8 mouse cellular contexts compared by ENCODE assay signal in the genomic region with DNA sequence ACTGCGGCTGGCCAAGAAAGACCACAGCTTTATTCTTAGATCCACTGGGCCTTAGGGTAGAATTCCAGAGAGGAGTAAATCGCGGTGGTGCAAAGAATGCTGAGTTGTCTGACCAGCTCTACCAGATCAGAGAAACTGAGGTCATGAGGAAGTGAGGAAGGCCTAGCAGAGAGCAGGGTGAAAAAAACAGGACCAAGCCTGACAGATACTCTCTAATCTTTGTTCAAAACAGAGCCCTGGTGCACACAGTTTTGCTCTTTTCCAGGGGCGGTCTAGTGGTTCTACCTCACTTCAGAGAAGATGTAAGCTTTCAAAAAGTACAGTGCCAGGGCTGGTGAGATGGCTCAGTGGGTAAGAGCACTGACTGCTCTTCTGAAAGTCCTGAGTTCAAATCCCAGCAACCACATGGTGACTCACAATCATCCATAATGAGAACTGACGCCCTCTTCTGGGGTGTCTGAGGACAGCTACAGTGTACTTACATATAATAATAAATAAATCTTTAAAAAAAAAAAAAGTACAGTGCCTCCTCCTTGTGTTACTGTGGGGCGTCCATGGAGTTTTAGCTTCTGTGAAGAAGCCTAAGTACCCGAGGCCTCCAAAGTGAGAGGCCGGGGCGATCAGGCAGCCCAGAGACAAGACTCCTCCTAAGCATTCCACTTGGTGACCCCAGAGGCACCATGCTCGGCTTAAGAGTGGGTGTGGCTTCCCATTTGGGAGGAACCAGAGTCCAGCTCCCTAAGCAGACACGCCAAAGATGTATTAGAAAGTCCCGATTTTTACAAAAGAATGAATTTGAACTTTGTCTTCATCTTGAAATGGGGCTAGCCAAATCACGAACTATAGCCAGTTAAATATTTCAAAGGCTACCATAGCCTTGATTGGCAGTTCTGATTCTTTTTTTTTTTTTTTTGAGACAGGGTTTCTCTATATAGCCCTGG. TPM values are rescaled to one million over a fixed set of nuclear protein-coding genes. Genes with fewer than 3 reads are reported as not detected.
DNase-seq lines count a peak whose midpoint lies in the region; ATAC-seq and TF ChIP-seq lines count a peak whose summit lies in the region.

No protein-coding gene starts in this region.

- no peaks in the 10 kb centered on the region for H3K27me3 ChIP-seq in intestine, embryonic 14.5 days (replicated peaks; ENCODE audit: control insufficient read depth, insufficient read depth, low read length)
- no peaks in the 10 kb centered on the region for H3K27me3 ChIP-seq in liver, embryonic 12.5 days (replicated peaks)
- no peaks in the 10 kb centered on the region for H3K27me3 ChIP-seq in thymus, adult 2 months (ENCODE audit: control insufficient read depth, insufficient read depth, low read length)

- TF ChIP-seq CTCF in gastrocnemius, adult 2 months (IDR thresholded peaks at IDR 0.05), result 0 out of 2 replicates have a peak, but pooled peaks have one; percentile 6
- TF ChIP-seq CTCF in thymus, adult 2 months (IDR thresholded peaks at IDR 0.05; ENCODE audit: borderline replicate concordance, control insufficient read depth, extremely low read depth, insufficient read depth, low read length, poor library complexity), result no peak

- no peaks in the 10 kb centered on the region for H3K9me3 ChIP-seq in intestine, embryonic 14.5 days (ENCODE audit: control insufficient read depth, low read length)
- no peaks in the 10 kb centered on the region for H3K9me3 ChIP-seq in liver, embryonic 12.5 days (replicated peaks)

- TF ChIP-seq POLR2A in thymus, adult 2 months (IDR thresholded peaks at IDR 0.05; ENCODE audit: control insufficient read depth, extremely low read depth, insufficient read depth, low read length, poor library complexity), result no peak

- intact Hi-C loops in gastrocnemius, adult 2 months (cut with DNase I), result loop anchor here (5.0 to 10.0 kb wide), 2 partner anchors 117 to 234 kb away; a partner anchor contains a TSS

- peak; percentile 33 to 47 for DNase-seq in urinary bladder, postnatal 36 days (ENCODE audit: low spot score in 2 of 2)
- no peak for DNase-seq in urinary bladder, postnatal 25 days (ENCODE audit: low spot score)
- peak; percentile 66 to 68 for DNase-seq in cerebellum, postnatal 10 days
- peak; percentile 58 for DNase-seq in gastrocnemius, adult 2 months
- DNase-seq in intestine, embryonic 14.5 days (ENCODE audit: low spot score), result peak; percentile 83
- DNase-seq in naive thymus-derived CD4-positive, alpha-beta T cell, adult 2 months (ENCODE audit: low read depth), result peak; percentile 56
- peak; percentile 22 for DNase-seq in thymus, adult 2 months

- peak overlapping the region; percentile 92 for H3K4me3 ChIP-seq in gastrocnemius, adult 2 months
- H3K4me3 ChIP-seq in intestine, embryonic 14.5 days (ENCODE audit: low read depth, low read length), result peak overlapping the region; percentile 92
- peak overlapping the region; percentile 80 for H3K4me3 ChIP-seq in liver, embryonic 12.5 days
- H3K4me3 ChIP-seq in thymus, adult 2 months (ENCODE audit: control insufficient read depth, insufficient read depth, low read length), result peak overlapping the region; percentile 51

- WGBS in intestine, embryonic 14.5 days, result 23% methylated on average over 13 of the region's 13 CpGs
- 25% methylated on average over 13 of the region's 13 CpGs for WGBS in liver, embryonic 12.5 days (ENCODE audit: insufficient replicate concordance)
- WGBS in thymus, adult 2 months, result 26% methylated on average over 13 of the region's 13 CpGs

- peak overlapping the region; percentile 62 for H3K4me2 ChIP-seq in intestine, embryonic 14.5 days (ENCODE audit: low read length)
- peak overlapping the region; percentile 70 for H3K4me2 ChIP-seq in liver, embryonic 12.5 days

- ATAC-seq in intestine, embryonic 14.5 days (replicated peaks; ENCODE audit: low FRiP score, low TSS enrichment, low read depth), result peak; percentile 67
- peak; percentile 35; the same call in 1 of the 2 replicates for ATAC-seq in liver, embryonic 12.5 days

- peak overlapping the region; percentile 65 for H3K9ac ChIP-seq in intestine, embryonic 14.5 days (ENCODE audit: low read length)
- peak overlapping the region; percentile 63 for H3K9ac ChIP-seq in liver, embryonic 12.5 days

- peak overlapping the region; percentile 91 for H3K27ac ChIP-seq in gastrocnemius, adult 2 months
- H3K27ac ChIP-seq in intestine, embryonic 14.5 days (ENCODE audit: low read depth), result peak overlapping the region; percentile 75; the same call in 1 of the 2 replicates
- H3K27ac ChIP-seq in liver, embryonic 12.5 days, result peak overlapping the region; percentile 75
- peak overlapping the region; percentile 47; the same call in 1 of the 2 replicates for H3K27ac ChIP-seq in thymus, adult 2 months (ENCODE audit: control insufficient read depth, insufficient read depth, low read length)

- H3K36me3 ChIP-seq in intestine, embryonic 14.5 days (ENCODE audit: control insufficient read depth, insufficient read depth, low read length), result no peaks in the 10 kb centered on the region
- peaks cover 7% of the 10 kb centered on the region; the same call in 1 of the 2 replicates for H3K36me3 ChIP-seq in liver, embryonic 12.5 days
- H3K36me3 ChIP-seq in thymus, adult 2 months (ENCODE audit: control insufficient read depth, insufficient read depth, low read length), result no peaks in the 10 kb centered on the region

- H3K4me1 ChIP-seq in intestine, embryonic 14.5 days (replicated peaks; ENCODE audit: control insufficient read depth, insufficient read depth, low read length), result peaks cover 8% of the 10 kb centered on the region
- peaks cover 38% of the 10 kb centered on the region for H3K4me1 ChIP-seq in liver, embryonic 12.5 days
- peaks cover 3% of the 10 kb centered on the region for H3K4me1 ChIP-seq in thymus, adult 2 months (replicated peaks; ENCODE audit: control insufficient read depth, insufficient read depth, low read length)

RNA-seq across cellular contexts. Expression of a gene that starts 0.9 kb away (rescaled TPM):
- total RNA-seq in gastrocnemius, adult 2 months (2021), result 1 to 10 TPM; 1.9 to 2.3 TPM
- polyA plus RNA-seq in intestine, embryonic 14.5 days (2014; fragmentation: Nextera tagmentation; extraction: Ambion mirVana), result 34.5 and 38.8 TPM in 2 replicates
- 19.6 and 20.3 TPM in 2 replicates for polyA plus RNA-seq in liver, embryonic 12.5 days (2016; fragmentation: Nextera tagmentation; extraction: Ambion mirVana)
- 89.1 and 93.3 TPM in 2 replicates for polyA plus RNA-seq in thymus, adult 2 months (2012; rRNA removed)

RNA-seq across cellular contexts. Expression of a gene that starts 21.4 kb away (rescaled TPM):
- total RNA-seq in gastrocnemius, adult 2 months (2021), result not detected
- 0.14 and 0.16 TPM in 2 replicates for polyA plus RNA-seq in intestine, embryonic 14.5 days (2014; fragmentation: Nextera tagmentation; extraction: Ambion mirVana)
- 0.06 and 0.19 TPM in 2 replicates for polyA plus RNA-seq in liver, embryonic 12.5 days (2016; fragmentation: Nextera tagmentation; extraction: Ambion mirVana)
- 2.9 and 3.5 TPM in 2 replicates for polyA plus RNA-seq in thymus, adult 2 months (2012; rRNA removed)

RNA-seq across cellular contexts. Expression of a gene that starts 49.7 kb away (rescaled TPM):
- total RNA-seq in gastrocnemius, adult 2 months (2021), result not detected
- 2.7 and 3.5 TPM in 2 replicates for polyA plus RNA-seq in intestine, embryonic 14.5 days (2014; fragmentation: Nextera tagmentation; extraction: Ambion mirVana)
- polyA plus RNA-seq in liver, embryonic 12.5 days (2016; fragmentation: Nextera tagmentation; extraction: Ambion mirVana), result 0.07 and 0.15 TPM in 2 replicates
- polyA plus RNA-seq in thymus, adult 2 months (2012; rRNA removed), result 2.4 and 3.5 TPM in 2 replicates
